Mouse (Mus musculus): ENCODE data around the gene Slc44a5. TPM values are rescaled to one million over a fixed set of nuclear protein-coding genes. Genes with fewer than 3 reads are reported as not detected.

Slc44a5 gene
- polyA plus RNA-seq, 1 experiment from 2014 or later: 1.8 TPM

DNA sequence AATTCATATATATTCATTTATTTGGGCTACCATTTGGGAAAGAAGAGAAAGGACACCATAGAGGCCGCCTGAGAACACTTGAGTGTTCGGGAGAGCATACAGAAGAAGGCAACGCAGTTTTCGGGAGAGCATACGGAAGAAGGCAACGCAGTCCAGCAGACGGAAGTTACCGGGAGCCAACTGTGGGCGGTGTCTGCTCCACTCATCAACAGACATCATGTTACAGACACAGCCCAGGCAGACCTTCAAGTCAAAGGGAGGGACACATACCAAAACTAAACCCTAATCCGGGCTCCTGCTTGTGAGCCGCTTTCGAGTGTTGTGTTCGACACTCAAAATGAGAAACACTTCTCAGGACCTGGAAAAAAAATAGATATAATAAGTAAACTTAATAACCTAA is 31.6 kb upstream of the Slc44a5 start:
- H3K9ac ChIP-seq (ENCODE audit: low read depth, low read length): no peak overlapping the region
- no peak overlapping the region for H3K4me3 ChIP-seq (ENCODE audit: low read depth, low read length)
- no peak for ATAC-seq (replicated peaks; ENCODE audit: insufficient number of reproducible peaks, low FRiP score, low TSS enrichment)
- H3K27ac ChIP-seq (ENCODE audit: low read depth, low read length): no peak overlapping the region
- H3K27me3 ChIP-seq (ENCODE audit: control insufficient read depth, insufficient read depth, low read length): no peaks in the 10 kb centered on the region
- WGBS (ENCODE audit: insufficient replicate concordance): 92% methylated on average over 13 of the region's 13 CpGs
- H3K4me2 ChIP-seq: no peak overlapping the region
- H3K36me3 ChIP-seq (ENCODE audit: control insufficient read depth, insufficient read depth, low read length): peaks cover 5% of the 10 kb centered on the region
- peaks cover 9% of the 10 kb centered on the region for H3K4me1 ChIP-seq (ENCODE audit: control insufficient read depth, insufficient read depth, low read length)
- H3K9me3 ChIP-seq (replicated peaks; ENCODE audit: control insufficient read depth, low read length): no peaks in the 10 kb centered on the region

DNA sequence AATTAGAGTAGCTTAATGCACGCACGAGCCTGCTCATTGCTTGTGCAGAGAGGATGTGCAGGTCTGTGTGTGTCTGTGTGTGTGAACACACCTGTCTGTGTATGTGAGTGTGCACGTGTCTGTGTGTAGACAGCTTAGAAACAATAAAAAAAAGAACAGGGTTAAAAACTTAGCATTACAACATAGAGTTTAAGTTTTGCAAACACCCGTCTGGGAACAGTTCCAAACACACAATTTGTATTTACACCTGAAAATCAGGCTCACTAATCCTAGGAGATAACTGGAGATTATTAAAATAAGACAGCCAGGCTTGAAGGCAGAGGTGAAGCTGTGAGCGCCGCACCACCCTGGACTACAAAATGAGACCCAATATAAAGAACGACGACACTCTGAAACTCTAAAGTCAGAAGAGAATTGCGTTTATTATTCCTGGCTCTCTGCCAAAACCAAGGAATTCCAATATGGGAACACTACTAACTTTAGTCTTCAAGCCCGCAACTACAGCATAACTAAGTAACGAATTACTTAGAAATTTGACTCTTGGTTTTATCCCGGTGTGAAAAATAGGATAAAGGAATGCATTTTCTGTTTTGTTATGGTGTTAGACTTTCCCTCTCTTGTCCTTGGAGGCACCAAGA is 30.1 kb upstream of the Slc44a5 start:
- WGBS (ENCODE audit: insufficient replicate concordance): 41% methylated on average over 12 of the region's 12 CpGs
- Histone ChIP-seq H3K36me3 (ENCODE audit: control insufficient read depth, insufficient read depth, low read length) (peaks cover 3% of the 10 kb centered on the region; the same call in 1 of the 2 replicates), H3K9me3 (replicated peaks; ENCODE audit: control insufficient read depth, low read length) (no peaks in the 10 kb centered on the region), H3K9ac (ENCODE audit: low read depth, low read length) (peak overlapping the region; percentile 81), H3K27me3 (ENCODE audit: control insufficient read depth, insufficient read depth, low read length) (no peaks in the 10 kb centered on the region), H3K4me3 (ENCODE audit: low read depth, low read length) (peak overlapping the region; percentile 72), H3K4me2 (peak overlapping the region; percentile 76), H3K27ac (ENCODE audit: low read depth, low read length) (peak overlapping the region; percentile 90; the same call in 1 of the 2 replicates), H3K4me1 (ENCODE audit: control insufficient read depth, insufficient read depth, low read length) (peaks cover 9% of the 10 kb centered on the region)
- ATAC-seq (replicated peaks; ENCODE audit: insufficient number of reproducible peaks, low FRiP score, low TSS enrichment): no peak

DNA sequence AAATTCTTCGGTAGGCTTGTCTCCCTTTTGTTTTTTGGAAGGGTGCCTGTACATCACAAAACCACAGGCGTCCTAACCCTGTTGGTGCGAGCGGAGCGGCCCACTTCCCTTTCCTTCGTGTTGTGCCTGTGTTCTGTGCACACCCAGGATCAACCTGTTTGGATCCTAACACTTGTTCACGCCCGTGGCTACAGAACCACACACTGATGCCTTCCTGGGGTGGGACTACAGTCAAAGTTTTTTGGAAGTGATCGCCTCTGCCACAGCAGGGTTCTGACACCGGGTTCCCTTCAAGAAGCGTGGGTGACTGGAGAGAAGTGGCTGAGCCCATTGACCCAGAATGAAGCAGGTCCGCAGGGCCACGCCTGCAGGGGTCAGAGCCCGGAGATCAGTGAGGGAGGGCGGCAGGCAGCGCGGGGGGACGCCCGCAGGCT is 29.3 kb upstream of the Slc44a5 start:
- Histone ChIP-seq H3K9ac (ENCODE audit: low read depth, low read length) (peak overlapping the region; percentile 81), H3K27me3 (ENCODE audit: control insufficient read depth, insufficient read depth, low read length) (no peaks in the 10 kb centered on the region), H3K9me3 (replicated peaks; ENCODE audit: control insufficient read depth, low read length) (no peaks in the 10 kb centered on the region), H3K4me2 (peak overlapping the region; percentile 76), H3K4me1 (ENCODE audit: control insufficient read depth, insufficient read depth, low read length) (peaks cover 9% of the 10 kb centered on the region), H3K4me3 (ENCODE audit: low read depth, low read length) (peak overlapping the region; percentile 72), H3K36me3 (ENCODE audit: control insufficient read depth, insufficient read depth, low read length) (no peaks in the 10 kb centered on the region; the same call in 1 of the 2 replicates), H3K27ac (ENCODE audit: low read depth, low read length) (peak overlapping the region; percentile 90)
- WGBS (ENCODE audit: insufficient replicate concordance): 2% methylated on average over 19 of the region's 19 CpGs
- peak; percentile 14; the same call in 1 of the 2 replicates for ATAC-seq (replicated peaks; ENCODE audit: insufficient number of reproducible peaks, low FRiP score, low TSS enrichment)

DNA sequence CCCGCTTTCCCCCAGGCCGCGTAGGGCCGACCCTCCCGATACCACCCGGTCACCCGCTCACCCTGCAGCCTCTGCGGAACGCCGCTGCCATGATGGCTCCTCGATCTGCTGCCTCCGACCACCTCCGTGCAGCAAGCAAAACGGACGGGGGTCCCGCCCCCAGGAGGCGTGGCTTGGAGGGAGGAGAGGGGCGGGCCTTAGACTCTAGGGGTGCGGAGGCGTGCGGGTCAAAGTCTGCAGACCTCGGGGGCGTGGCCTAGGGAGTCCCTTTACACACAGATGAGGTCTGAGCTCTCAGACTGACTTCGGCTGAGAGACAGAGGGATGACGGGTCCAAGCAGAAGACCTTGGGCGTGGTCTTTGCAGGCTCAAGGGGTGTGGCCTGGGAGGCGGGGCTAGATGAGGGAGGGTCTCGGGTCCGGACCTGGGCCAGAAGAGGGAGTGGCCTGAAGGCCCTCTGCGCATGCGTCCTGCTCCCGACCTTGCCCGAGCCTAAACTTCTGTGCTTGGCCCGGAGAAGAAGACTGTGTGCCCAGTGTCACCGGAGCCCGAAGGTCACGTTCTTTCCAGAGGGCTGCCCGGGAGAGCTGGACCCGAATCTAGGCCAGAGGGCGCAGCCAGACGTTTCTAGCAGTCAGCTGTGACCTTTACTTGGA is 28.8 kb upstream of the Slc44a5 start, which contains the start of gene Acadm:
Gene Acadm, minus strand, starts transcription at position 298 of the 656 bp plus-strand sequence.
- Histone ChIP-seq H3K27ac (ENCODE audit: low read depth, low read length) (peak within 1 kb of the TSS; percentile 90), H3K4me3 (ENCODE audit: low read depth, low read length) (peak within 1 kb of the TSS; percentile 72), H3K4me1 (ENCODE audit: control insufficient read depth, insufficient read depth, low read length) (peaks cover 9% of the 10 kb centered on the region), H3K9me3 (replicated peaks; ENCODE audit: control insufficient read depth, low read length) (no peaks in the 10 kb centered on the region), H3K4me2 (peak within 1 kb of the TSS; percentile 76), H3K9ac (ENCODE audit: low read depth, low read length) (peak within 1 kb of the TSS; percentile 81), H3K36me3 (ENCODE audit: control insufficient read depth, insufficient read depth, low read length) (no peaks in the 10 kb centered on the region; the same call in 1 of the 2 replicates), H3K27me3 (ENCODE audit: control insufficient read depth, insufficient read depth, low read length) (no peaks in the 10 kb centered on the region)
- ATAC-seq (replicated peaks; ENCODE audit: insufficient number of reproducible peaks, low FRiP score, low TSS enrichment): peak; percentile 98
- under 1% methylated on average over 41 of the region's 41 CpGs for WGBS (ENCODE audit: insufficient replicate concordance)

DNA sequence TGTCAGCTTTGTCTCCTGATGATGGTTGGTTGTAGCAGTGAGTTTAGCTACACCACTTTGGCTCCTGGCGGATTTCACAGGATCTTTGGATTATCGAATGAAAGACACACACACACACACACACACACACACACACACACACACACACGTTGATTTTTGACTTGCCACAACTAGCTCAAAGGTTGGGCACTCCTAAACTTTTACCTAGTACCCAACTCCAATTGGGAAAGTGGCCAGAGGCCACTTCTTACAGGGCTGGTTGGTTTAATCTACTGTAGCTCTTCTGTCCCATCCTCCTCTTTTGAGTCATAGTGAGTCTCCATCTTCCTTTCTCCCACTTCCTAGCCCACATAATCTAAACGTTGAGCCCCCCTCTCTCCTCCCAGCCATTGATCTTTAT is 26.0 kb upstream of the Slc44a5 start:
- no peak for ATAC-seq (replicated peaks; ENCODE audit: insufficient number of reproducible peaks, low FRiP score, low TSS enrichment)
- H3K27me3 ChIP-seq (ENCODE audit: control insufficient read depth, insufficient read depth, low read length): no peaks in the 10 kb centered on the region
- H3K4me2 ChIP-seq: no peak overlapping the region
- H3K9me3 ChIP-seq (replicated peaks; ENCODE audit: control insufficient read depth, low read length): no peaks in the 10 kb centered on the region
- H3K27ac ChIP-seq (ENCODE audit: low read depth, low read length): no peak overlapping the region
- 76% methylated on average over 4 of the region's 4 CpGs for WGBS (ENCODE audit: insufficient replicate concordance)
- no peak overlapping the region for H3K4me3 ChIP-seq (ENCODE audit: low read depth, low read length)
- peaks cover 4% of the 10 kb centered on the region; the same call in 1 of the 2 replicates for H3K4me1 ChIP-seq (ENCODE audit: control insufficient read depth, insufficient read depth, low read length)
- H3K9ac ChIP-seq (ENCODE audit: low read depth, low read length): no peak overlapping the region
- no peaks in the 10 kb centered on the region for H3K36me3 ChIP-seq (ENCODE audit: control insufficient read depth, insufficient read depth, low read length)

DNA sequence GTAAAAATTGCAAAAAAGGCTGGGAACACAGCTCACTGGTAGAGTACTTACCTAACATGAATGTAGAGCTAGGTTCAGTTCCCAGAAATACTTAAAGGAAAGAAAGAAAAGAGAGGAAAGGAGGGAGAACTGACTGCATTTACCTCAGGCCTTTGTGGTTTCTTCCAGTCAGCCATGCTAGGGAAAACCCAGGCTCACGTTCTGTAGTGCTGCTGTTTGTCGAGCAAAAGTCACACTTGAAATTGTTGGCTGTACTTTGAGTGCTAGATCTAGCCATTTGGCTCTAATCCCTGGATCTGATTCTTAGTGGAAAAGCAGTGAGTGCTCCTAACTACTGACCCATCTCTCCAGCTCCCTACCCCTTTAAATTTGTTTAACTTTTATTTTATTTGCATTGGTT is 25.1 kb upstream of the Slc44a5 start:
- no peak for ATAC-seq (replicated peaks; ENCODE audit: insufficient number of reproducible peaks, low FRiP score, low TSS enrichment)
- Histone ChIP-seq H3K4me3 (ENCODE audit: low read depth, low read length) (no peak overlapping the region), H3K4me2 (no peak overlapping the region), H3K4me1 (ENCODE audit: control insufficient read depth, insufficient read depth, low read length) (peaks cover under 1% of the 10 kb centered on the region; the same call in 1 of the 2 replicates), H3K9me3 (replicated peaks; ENCODE audit: control insufficient read depth, low read length) (no peaks in the 10 kb centered on the region), H3K9ac (ENCODE audit: low read depth, low read length) (no peak overlapping the region), H3K36me3 (ENCODE audit: control insufficient read depth, insufficient read depth, low read length) (no peaks in the 10 kb centered on the region), H3K27ac (ENCODE audit: low read depth, low read length) (no peak overlapping the region), H3K27me3 (ENCODE audit: control insufficient read depth, insufficient read depth, low read length) (no peaks in the 10 kb centered on the region)
- WGBS (ENCODE audit: insufficient replicate concordance): 55% methylated on average over 2 of the region's 2 CpGs

DNA sequence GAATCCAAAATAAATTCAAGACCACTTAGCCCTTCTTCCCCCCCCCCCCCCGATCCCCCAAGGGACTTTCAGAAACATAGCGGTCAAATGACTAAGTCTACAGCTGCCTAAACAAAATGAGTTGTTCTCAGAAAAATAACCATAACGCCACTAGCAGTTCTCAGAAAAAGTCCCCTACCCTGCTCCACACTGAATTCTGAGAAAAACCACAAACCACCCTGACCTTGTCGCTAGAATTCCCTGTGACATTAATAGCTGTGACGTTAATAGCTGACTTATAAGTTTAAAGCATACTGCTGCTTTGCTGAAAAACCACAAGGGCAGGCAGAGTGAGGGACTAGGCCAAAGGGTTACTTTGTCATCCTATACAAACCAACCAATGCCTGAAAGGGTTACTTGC is 15.3 kb upstream of the Slc44a5 start:
- Histone ChIP-seq H3K4me3 (ENCODE audit: low read depth, low read length) (no peak overlapping the region), H3K9ac (ENCODE audit: low read depth, low read length) (no peak overlapping the region), H3K36me3 (ENCODE audit: control insufficient read depth, insufficient read depth, low read length) (no peaks in the 10 kb centered on the region), H3K27ac (ENCODE audit: low read depth, low read length) (no peak overlapping the region), H3K27me3 (ENCODE audit: control insufficient read depth, insufficient read depth, low read length) (no peaks in the 10 kb centered on the region), H3K4me2 (no peak overlapping the region), H3K4me1 (ENCODE audit: control insufficient read depth, insufficient read depth, low read length) (no peaks in the 10 kb centered on the region), H3K9me3 (replicated peaks; ENCODE audit: control insufficient read depth, low read length) (peaks cover 4% of the 10 kb centered on the region)
- ATAC-seq (replicated peaks; ENCODE audit: insufficient number of reproducible peaks, low FRiP score, low TSS enrichment): no peak
- WGBS (ENCODE audit: insufficient replicate concordance): 87% methylated on average over 5 of the region's 5 CpGs

DNA sequence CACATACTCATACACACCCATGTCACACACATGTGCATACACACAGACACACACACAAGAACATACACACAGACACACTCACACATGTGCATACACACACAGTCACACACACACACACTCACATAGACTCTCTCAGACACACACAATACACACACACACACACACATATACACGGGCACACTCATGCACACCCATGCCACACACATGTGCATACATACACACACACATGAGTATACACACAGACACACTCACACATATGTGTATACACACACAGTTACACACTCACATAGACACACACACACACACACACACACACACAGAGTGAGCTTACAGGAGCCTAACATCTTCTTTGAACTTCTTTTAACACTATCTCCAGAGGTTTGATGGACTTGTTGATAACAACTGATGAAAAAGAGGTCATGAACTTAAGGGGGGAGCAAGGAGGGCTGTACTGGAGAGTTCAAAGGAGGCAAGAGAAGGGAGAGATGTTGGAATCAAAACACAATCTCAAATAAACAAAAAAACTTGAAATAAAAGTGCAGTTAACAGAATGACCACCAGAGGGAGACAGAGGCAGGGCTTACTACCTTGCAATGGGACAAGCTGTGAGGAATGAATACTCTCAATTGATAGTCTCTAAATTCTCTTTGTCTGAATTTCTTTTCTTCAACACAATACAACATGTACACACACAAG is 14.1 kb upstream of the Slc44a5 start:
- no peak overlapping the region for H3K4me3 ChIP-seq (ENCODE audit: low read depth, low read length)
- H3K4me2 ChIP-seq: no peak overlapping the region
- no peak for ATAC-seq (replicated peaks; ENCODE audit: insufficient number of reproducible peaks, low FRiP score, low TSS enrichment)
- 100% methylated on average over 1 of the region's 1 CpGs for WGBS (ENCODE audit: insufficient replicate concordance)
- H3K9ac ChIP-seq (ENCODE audit: low read depth, low read length): no peak overlapping the region
- H3K27me3 ChIP-seq (ENCODE audit: control insufficient read depth, insufficient read depth, low read length): no peaks in the 10 kb centered on the region
- H3K27ac ChIP-seq (ENCODE audit: low read depth, low read length): no peak overlapping the region
- H3K4me1 ChIP-seq (ENCODE audit: control insufficient read depth, insufficient read depth, low read length): no peaks in the 10 kb centered on the region
- H3K36me3 ChIP-seq (ENCODE audit: control insufficient read depth, insufficient read depth, low read length): no peaks in the 10 kb centered on the region
- peaks cover 4% of the 10 kb centered on the region for H3K9me3 ChIP-seq (replicated peaks; ENCODE audit: control insufficient read depth, low read length)
